Mouse (Mus musculus): ENCODE measurements around the gene Bcl2a1c. TPM values are rescaled to one million over a fixed set of nuclear protein-coding genes. Genes with fewer than 3 reads are reported as not detected.

Bcl2a1c gene
- not detected in 2 replicates for polyA plus RNA-seq (2012; rRNA removed; ENCODE audit: low replicate concordance)

GRCm38 (mm10) chr9:114329855-114330254 lies at the start of gene Bcl2a1c:
Bcl2a1c (plus strand) TSS chr9:114330135.

Other genes starting within 250 kb of the Bcl2a1c start
- 199 and 208 TPM in 2 replicates for gene Crtap, start 60.5 kb downstream of the Bcl2a1c start, polyA plus RNA-seq (2012; rRNA removed; ENCODE audit: low replicate concordance)
- 41.9 and 47.1 TPM in 2 replicates for gene Glb1, start 70.9 kb downstream of the Bcl2a1c start, polyA plus RNA-seq (2012; rRNA removed; ENCODE audit: low replicate concordance)
- gene Tmppe, start 71.0 kb downstream of the Bcl2a1c start, polyA plus RNA-seq (2012; rRNA removed; ENCODE audit: low replicate concordance) = 10.1 and 11.9 TPM in 2 replicates
- 4.1 and 4.3 TPM in 2 replicates for gene Ccr4, start 174.8 kb downstream of the Bcl2a1c start, polyA plus RNA-seq (2012; rRNA removed; ENCODE audit: low replicate concordance)
- gene C130032M10Rik, start 185.6 kb downstream of the Bcl2a1c start, polyA plus RNA-seq (2012; rRNA removed; ENCODE audit: low replicate concordance) = not detected in 2 replicates
- not detected in 2 replicates for gene Trim71, start 234.2 kb downstream of the Bcl2a1c start, polyA plus RNA-seq (2012; rRNA removed; ENCODE audit: low replicate concordance)

Measured in mammary gland, adult 2 months (tissue).